Mouse (Mus musculus) cerebellum, postnatal 4 days (tissue): Measurements from ENCODE around the gene Gdi1.
A peak's percentile ranks its signal among the peaks of the same experiment; 100 is the strongest.
"Not testable (repeated sequence)": the region's sequence is repeated elsewhere in the genome, so short reads cannot be mapped to it uniquely, and the experiment has no call there.

Experiments
- DNase-seq, 2 experiments: peaks; one replicate each; pipeline ENCODE4 v3.0.0; 2022; ENCODE audit warnings: low spot score in 2 of 2, mixed read lengths in 1 of 2

Gdi1 gene

GRCm38 (mm10) chrX:74329215-74329671 is 24.4 kb downstream of the Gdi1 start:
- no peak for DNase-seq

GRCm38 (mm10) chrX:74330166-74330930 is 25.6 kb downstream of the Gdi1 start:
- no peak for DNase-seq

GRCm38 (mm10) chrX:74352645-74353466 is 48.1 kb downstream of the Gdi1 start:
- no peak for DNase-seq

- peak; percentile 57 to 72 for DNase-seq
Observed at GRCm38 (mm10) chrX:74353467-74353770, 48.6 kb downstream of the Gdi1 start, which contains the start of gene Lage3. Gene Lage3, minus strand, starts transcription at chrX:74353618.

DNA sequence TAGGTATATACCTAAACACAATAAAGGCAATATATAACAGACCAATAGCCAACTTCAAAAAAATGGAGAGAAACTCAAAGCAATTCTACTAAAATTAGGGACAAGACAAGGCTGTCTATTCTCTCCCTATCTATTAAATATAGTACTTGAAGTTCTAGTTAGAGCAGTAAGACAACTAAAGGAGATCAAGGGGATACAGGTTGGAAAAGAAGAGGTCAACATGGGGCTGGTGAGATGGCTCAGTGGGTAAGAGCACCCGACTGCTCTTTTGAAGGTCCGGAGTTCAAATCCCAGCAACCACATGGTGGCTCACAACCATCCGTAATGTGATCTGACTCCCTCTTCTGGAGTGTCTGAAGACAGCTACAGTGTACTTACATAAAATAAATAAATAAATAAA is 52.3 kb downstream of the Gdi1 start:
- DNase-seq = not testable (repeated sequence)

- no peak for DNase-seq
Observed at GRCm38 (mm10) chrX:74359171-74359570, 54.4 kb downstream of the Gdi1 start.
